Mouse (Mus musculus) heart, postnatal 0 days (tissue): ENCODE measurements around the gene Gm20855. TPM values are rescaled to one million over a fixed set of nuclear protein-coding genes. Genes with fewer than 3 reads are reported as not detected.
"Not testable (repeated sequence)": the region's sequence is repeated elsewhere in the genome, so short reads cannot be mapped to it uniquely, and the experiment has no call there.

ENCODE experiments used
- ATAC-seq: fragments of 200-750 bp; cut with Nextera tagmentation; 2 replicates; pipeline ENCODE4 v1.8.0; 2017; ENCODE audit warnings: low read depth, moderate number of reproducible peaks, moderate library complexity; ENCODE audit not compliant: insufficient read depth
- DNase-seq: peaks from one replicate; pipeline ENCODE4 v3.0.0-alpha.2; 2016; ENCODE audit warnings: low spot score
- H3K27ac ChIP-seq: fragments of 300-500 bp; sonication (generic); 2 replicates; pipeline ENCODE4 v1.5.1; 2014; ENCODE audit warnings: low read depth, mild to moderate bottlenecking
- H3K27me3 ChIP-seq: fragments of 300-500 bp; sonication (generic); 2 replicates; pipeline ENCODE4 v1.6.1; 2014; ENCODE audit warnings: low read length, mixed read lengths; ENCODE audit not compliant: control insufficient read depth, insufficient read depth
- H3K36me3 ChIP-seq: fragments of 300-500 bp; sonication (generic); replicated peaks from 2 replicates; pipeline ENCODE4 v1.6.1; 2014; ENCODE audit warnings: low read length, mixed read lengths; ENCODE audit not compliant: control insufficient read depth, insufficient read depth
- H3K4me1 ChIP-seq: fragments of 300-500 bp; sonication (generic); 2 replicates; pipeline ENCODE4 v1.6.1; 2014; ENCODE audit warnings: antibody characterized with exemption; ENCODE audit not compliant: control insufficient read depth, insufficient read depth
- H3K4me2 ChIP-seq: fragments of 300-500 bp; sonication (generic); 2 replicates; pipeline ENCODE4 v1.6.1; 2014; ENCODE audit warnings: low read depth, mild to moderate bottlenecking, low read length, moderate library complexity
- H3K4me3 ChIP-seq: fragments of 300-500 bp; sonication (generic); 2 replicates; pipeline ENCODE4 v1.5.1; 2014; ENCODE audit warnings: low read depth, low read length
- H3K9ac ChIP-seq: fragments of 300-500 bp; sonication (generic); replicated peaks from 2 replicates; pipeline ENCODE4 v1.6.1; 2014; ENCODE audit warnings: low read depth, low read length, mixed read lengths
- H3K9me3 ChIP-seq: fragments of 300-500 bp; sonication (generic); replicated peaks from 2 replicates; pipeline ENCODE4 v1.6.1; 2016; ENCODE audit warnings: low read length; ENCODE audit not compliant: control insufficient read depth
- WGBS: fragments of 180-500 bp; shearing (Covaris S2); extraction: QIAGEN DNeasy Blood & Tissue Kit; methylation state at CpG from one replicate; pipeline ENCODE4 v1.1.7; 2014; 5-methylcytosine and 5-hydroxymethylcytosine counted together
- polyA plus RNA-seq: library from polyadenylated mRNA; unstranded; fragments of >200 nt; fragmentation: Nextera tagmentation; extraction: Ambion mirVana; gene quantifications from 2 replicates; pipeline ENCODE4 v1.2.1, GENCODE M21; 2015
- total RNA-seq: library from RNA; depleted of rRNA; stranded (reverse); fragments of >200 nt; gene quantifications from 2 replicates; pipeline ENCODE4 v1.2.3, GENCODE M21; 2014; ENCODE audit warnings: low replicate concordance; rRNA removed

Gm20855 gene
- total RNA-seq (not detected in 2 replicates), polyA plus RNA-seq (not detected in 2 replicates)

DNA sequence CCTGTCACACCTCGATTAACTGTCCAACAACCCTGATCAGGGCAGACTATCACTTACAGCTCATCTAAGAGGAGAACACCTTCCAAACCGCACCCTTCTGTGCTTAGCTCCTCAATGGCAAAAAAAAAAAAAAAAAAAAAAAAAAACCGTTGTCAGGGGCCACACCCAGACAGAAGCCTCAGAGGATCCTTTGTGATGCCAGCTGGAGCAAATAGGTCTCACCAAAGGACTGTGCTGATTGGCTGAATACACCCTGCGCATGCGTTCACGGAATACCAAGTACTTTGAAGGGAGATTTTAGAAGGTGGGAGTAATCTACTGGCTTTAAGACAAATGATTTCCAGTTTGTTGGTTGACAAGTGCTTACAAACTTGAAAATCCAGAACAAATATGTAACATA, at the start of gene Gm20855:
Gene Gm20855, minus strand, starts transcription at position 101 of the 400 bp plus-strand sequence.
- not testable (repeated sequence) for H3K9me3 ChIP-seq, H3K9ac ChIP-seq, DNase-seq, H3K27ac ChIP-seq, H3K27me3 ChIP-seq, H3K36me3 ChIP-seq, H3K4me3 ChIP-seq, H3K4me2 ChIP-seq, H3K4me1 ChIP-seq, ATAC-seq
- no CpG with 5 or more reads among the region's 6 CpGs for WGBS
